8 mouse cellular contexts compared by ENCODE assay signal in the genomic region with DNA sequence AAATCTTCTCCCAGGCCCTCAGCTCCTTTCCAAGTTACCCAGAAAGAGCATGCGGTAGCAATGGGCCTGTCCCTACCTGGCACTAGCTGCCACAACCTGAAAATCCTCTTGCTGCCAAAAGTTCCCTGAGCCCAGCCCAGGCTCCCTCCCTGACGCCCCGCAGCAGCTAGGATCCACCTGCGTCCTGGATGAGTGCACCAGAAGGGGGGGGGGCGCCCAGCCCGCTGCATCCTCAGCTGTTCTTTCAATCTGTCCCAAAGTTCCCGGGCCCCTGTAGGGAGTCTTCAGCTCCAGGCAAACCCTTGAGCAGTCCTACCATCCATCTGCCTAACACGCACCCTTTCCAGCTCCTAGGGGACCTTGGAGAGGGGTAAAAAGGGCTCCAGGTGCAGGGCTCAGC. TPM values are rescaled to one million over a fixed set of nuclear protein-coding genes. Genes with fewer than 3 reads are reported as not detected.
DNase-seq lines count a peak whose midpoint lies in the region; ATAC-seq and TF ChIP-seq lines count a peak whose summit lies in the region.

No protein-coding gene starts in this region.

- in situ Hi-C loops in CH12.LX (cut with MboI; ENCODE audit: low pct_ligation_motif_present, low pct_unique_long_range_greater_than_20kb, low sequenced_read_pairs) = no loop called here

- TF ChIP-seq POLR2A in CH12.LX (IDR thresholded peaks at IDR 0.05; ENCODE audit: low read depth, low read length) = no peak

- WGBS in forebrain, postnatal 0 days = 11% methylated on average over 8 of the region's 8 CpGs
- WGBS in midbrain, embryonic 10.5 days = 7% methylated on average over 8 of the region's 8 CpGs

- peak overlapping the region; percentile 79 to 92 (median 83) for H3K4me3 ChIP-seq in CH12.LX (replicated peaks in 1 of 3; ENCODE audit: low read depth in 2 of 3, low read length in 2 of 3, poor library complexity in 1 of 3)
- H3K4me3 ChIP-seq in forebrain, postnatal 0 days (ENCODE audit: low read depth, low read length) = peak overlapping the region; percentile 54
- H3K4me3 ChIP-seq in midbrain, embryonic 10.5 days = peak overlapping the region; percentile 92

- TF ChIP-seq CTCF in CH12.LX (conservative IDR thresholded peaks at IDR 0.05 in 1 of 2, IDR thresholded peaks at IDR 0.05 in 1 of 2; ENCODE audit: low read depth in 2 of 2, low read length in 2 of 2) = no peak
- no peak for TF ChIP-seq CTCF in forebrain, postnatal 0 days (IDR thresholded peaks at IDR 0.05; ENCODE audit: low read depth)

- no peaks in the 10 kb centered on the region for H3K27me3 ChIP-seq in CH12.LX (replicated peaks)
- no peaks in the 10 kb centered on the region; the same call in 1 of the 2 replicates for H3K27me3 ChIP-seq in forebrain, postnatal 0 days (ENCODE audit: insufficient read depth, low read length)
- H3K27me3 ChIP-seq in midbrain, embryonic 10.5 days (ENCODE audit: low read depth, poor library complexity, severe bottlenecking) = peaks cover 54% of the 10 kb centered on the region

- TF ChIP-seq EP300 in CH12.LX (IDR thresholded peaks at IDR 0.05; ENCODE audit: low read length) = no peak

- no peak for TF ChIP-seq RAD21 in CH12.LX (IDR thresholded peaks at IDR 0.05; ENCODE audit: low read depth, low read length)

- H3K27ac ChIP-seq in CH12.LX (ENCODE audit: insufficient read depth, low read depth) = no peak overlapping the region
- peak overlapping the region; percentile 15; the same call in 1 of the 2 replicates for H3K27ac ChIP-seq in forebrain, postnatal 0 days (ENCODE audit: low read depth, low read length)
- peak overlapping the region; percentile 94 for H3K27ac ChIP-seq in midbrain, embryonic 10.5 days (replicated peaks)

- peaks cover 20 to 50% of the 10 kb centered on the region in 2 experiments for H3K36me3 ChIP-seq in CH12.LX (replicated peaks in 1 of 2; ENCODE audit: control insufficient read depth in 1 of 2, insufficient read depth in 1 of 2, low read length in 1 of 2)
- H3K36me3 ChIP-seq in forebrain, postnatal 0 days (ENCODE audit: insufficient read depth) = no peaks in the 10 kb centered on the region
- peaks cover 43% of the 10 kb centered on the region for H3K36me3 ChIP-seq in midbrain, embryonic 10.5 days

- peaks cover 17 to 46% of the 10 kb centered on the region in 2 experiments for H3K4me1 ChIP-seq in CH12.LX (ENCODE audit: control insufficient read depth in 1 of 2, insufficient read depth in 2 of 2)
- H3K4me1 ChIP-seq in forebrain, postnatal 0 days (ENCODE audit: insufficient read depth) = peaks cover 18% of the 10 kb centered on the region
- peaks cover 64% of the 10 kb centered on the region for H3K4me1 ChIP-seq in midbrain, embryonic 10.5 days

- H3K79me2 ChIP-seq in CH12.LX (replicated peaks; ENCODE audit: control insufficient read depth, extremely low read depth, insufficient read depth, poor library complexity, severe bottlenecking) = peaks cover 25% of the 10 kb centered on the region

- peak; percentile 14 for DNase-seq in embryo, embryonic 10.5 days (ENCODE audit: low spot score)
- DNase-seq in embryo, embryonic 10 days (ENCODE audit: low spot score) = no peak
- no peak for DNase-seq in CH12.LX (ENCODE audit: extremely low read depth)
- no peak for DNase-seq in forebrain, postnatal 0 days
- DNase-seq in midbrain, embryonic 10.5 days (ENCODE audit: low spot score) = no peak
- DNase-seq in adipocyte (ENCODE audit: low spot score) = no peak
- no peak for DNase-seq in urinary bladder, postnatal 25 days (ENCODE audit: low spot score)
- DNase-seq in urinary bladder, postnatal 36 days (ENCODE audit: low spot score in 2 of 2) = no peak

- ATAC-seq in forebrain, postnatal 0 days = no peak

- dilution Hi-C loops in CH12.LX (cut with MboI; ENCODE audit: extremely low pct_ligation_motif_present, extremely low pct_unique_long_range_greater_than_20kb, low sequenced_read_pairs) = no loop called here

- no peaks in the 10 kb centered on the region for H3K9me3 ChIP-seq in CH12.LX (replicated peaks; ENCODE audit: low read length)
- H3K9me3 ChIP-seq in forebrain, postnatal 0 days (ENCODE audit: low read length) = no peaks in the 10 kb centered on the region
- H3K9me3 ChIP-seq in midbrain, embryonic 10.5 days (replicated peaks) = no peaks in the 10 kb centered on the region

- H3K4me2 ChIP-seq in CH12.LX (ENCODE audit: insufficient read depth, low read depth, poor library complexity, severe bottlenecking) = peak overlapping the region; percentile 56
- H3K4me2 ChIP-seq in forebrain, postnatal 0 days (ENCODE audit: low read depth) = peak overlapping the region; percentile 100

- H3K9ac ChIP-seq in CH12.LX (ENCODE audit: insufficient read depth, low read depth) = peak overlapping the region; percentile 60
- peak overlapping the region; percentile 60; the same call in 1 of the 2 replicates for H3K9ac ChIP-seq in forebrain, postnatal 0 days

TF ChIP-seq in CH12.LX, 34 proteins besides CTCF, POLR2A, EP300 and RAD21:
- no peak for TF ChIP-seq E2F4 (IDR thresholded peaks at IDR 0.05; ENCODE audit: insufficient replicate concordance, low read depth, low read length)
- no peak for TF ChIP-seq ZC3H11A (IDR thresholded peaks at IDR 0.05; ENCODE audit: low read depth, low read length)
- TF ChIP-seq HCFC1 (IDR thresholded peaks at IDR 0.05; ENCODE audit: low read depth, low read length) = no peak
- TF ChIP-seq POLR2AphosphoS2 (IDR thresholded peaks at IDR 0.05; ENCODE audit: low read depth, low read length) = no peak
- 0 out of 2 replicates have a peak, but pooled peaks have one; percentile 30 for TF ChIP-seq UBTF (IDR thresholded peaks at IDR 0.05; ENCODE audit: low read depth, low read length)
- no peak for TF ChIP-seq ELF1 (IDR thresholded peaks at IDR 0.05; ENCODE audit: low read depth, low read length)
- no peak for TF ChIP-seq BHLHE40 (IDR thresholded peaks at IDR 0.05; ENCODE audit: low read depth, low read length)
TF ChIP-seq in CH12.LX: peak in this region for 1.

RNA-seq across cellular contexts. Expression of gene Mfsd2a, which starts 1.2 kb away (rescaled TPM):
- total RNA-seq in CH12.LX (2012; rRNA removed) (17.3 and 29.8 TPM in 2 replicates), CH12.LX (2014; rRNA removed) (15.2 and 18.3 TPM in 2 replicates)
- polyA plus RNA-seq in CH12.LX (2012; ENCODE audit: insufficient read length, low read depth) = 13.0 and 17.4 TPM in 2 replicates
- 34.7 and 40.7 TPM in 2 replicates for total RNA-seq in forebrain, postnatal 0 days (2014; rRNA removed)
- polyA plus RNA-seq in forebrain, postnatal 0 days (2015; fragmentation: Nextera tagmentation; extraction: Ambion mirVana) = 30.6 and 33.4 TPM in 2 replicates
- 22.6 and 27.2 TPM in 2 replicates for polyA plus RNA-seq in midbrain, embryonic 10.5 days (2016; fragmentation: Nextera tagmentation; extraction: Ambion mirVana)

RNA-seq across cellular contexts. Expression of gene Mycl, which starts 35.6 kb away (rescaled TPM):
- 0.46 and 0.51 TPM in 2 replicates for total RNA-seq in CH12.LX (2012; rRNA removed)
- 0.38 and 0.41 TPM in 2 replicates for total RNA-seq in CH12.LX (2014; rRNA removed)
- polyA plus RNA-seq in CH12.LX (2012; ENCODE audit: insufficient read length, low read depth) = 0.44 and 0.65 TPM in 2 replicates
- total RNA-seq in forebrain, postnatal 0 days (2014; rRNA removed) = 106 and 113 TPM in 2 replicates
- 65.9 and 67.6 TPM in 2 replicates for polyA plus RNA-seq in forebrain, postnatal 0 days (2015; fragmentation: Nextera tagmentation; extraction: Ambion mirVana)
- 82.4 and 92.7 TPM in 2 replicates for polyA plus RNA-seq in midbrain, embryonic 10.5 days (2016; fragmentation: Nextera tagmentation; extraction: Ambion mirVana)

RNA-seq across cellular contexts. Expression of gene Trit1, which starts 56.6 kb away (rescaled TPM):
- total RNA-seq in CH12.LX (2012; rRNA removed) (17.7 and 18.9 TPM in 2 replicates), CH12.LX (2014; rRNA removed) (21.3 and 21.9 TPM in 2 replicates)
- polyA plus RNA-seq in CH12.LX (2012; ENCODE audit: insufficient read length, low read depth) = 19.8 and 22.2 TPM in 2 replicates
- 22.8 and 23.7 TPM in 2 replicates for total RNA-seq in forebrain, postnatal 0 days (2014; rRNA removed)
- polyA plus RNA-seq in forebrain, postnatal 0 days (2015; fragmentation: Nextera tagmentation; extraction: Ambion mirVana) = 20.4 and 22.1 TPM in 2 replicates
- polyA plus RNA-seq in midbrain, embryonic 10.5 days (2016; fragmentation: Nextera tagmentation; extraction: Ambion mirVana) = 27.6 and 28.2 TPM in 2 replicates

Comparison
In these comparisons a context has a peak if more than half of its experiments do, and no peak if none do; other contexts are left out.
1. RNA of gene Mycl, which starts 35.6 kb away (polyA plus RNA-seq): 82.4 to 92.7 TPM in midbrain, embryonic 10.5 days and 65.9 to 67.6 TPM in forebrain, postnatal 0 days; 0.44 to 0.65 TPM in CH12.LX; every median in the first group is over 10 times any median in the second.
2. Peak in every context shown above with its lines, with median percentiles within 50 percentile points of each other: H3K4me3 ChIP-seq.